Mouse (Mus musculus) ZHBTc4 (cell line): ENCODE measurements around the gene Cux1.

ENCODE experiments used
- DNase-seq: peaks from one replicate; pipeline ENCODE4 v3.0.0-alpha.2; 2011; ENCODE audit warnings: low read depth, low spot score

The Cux1 gene

DNA sequence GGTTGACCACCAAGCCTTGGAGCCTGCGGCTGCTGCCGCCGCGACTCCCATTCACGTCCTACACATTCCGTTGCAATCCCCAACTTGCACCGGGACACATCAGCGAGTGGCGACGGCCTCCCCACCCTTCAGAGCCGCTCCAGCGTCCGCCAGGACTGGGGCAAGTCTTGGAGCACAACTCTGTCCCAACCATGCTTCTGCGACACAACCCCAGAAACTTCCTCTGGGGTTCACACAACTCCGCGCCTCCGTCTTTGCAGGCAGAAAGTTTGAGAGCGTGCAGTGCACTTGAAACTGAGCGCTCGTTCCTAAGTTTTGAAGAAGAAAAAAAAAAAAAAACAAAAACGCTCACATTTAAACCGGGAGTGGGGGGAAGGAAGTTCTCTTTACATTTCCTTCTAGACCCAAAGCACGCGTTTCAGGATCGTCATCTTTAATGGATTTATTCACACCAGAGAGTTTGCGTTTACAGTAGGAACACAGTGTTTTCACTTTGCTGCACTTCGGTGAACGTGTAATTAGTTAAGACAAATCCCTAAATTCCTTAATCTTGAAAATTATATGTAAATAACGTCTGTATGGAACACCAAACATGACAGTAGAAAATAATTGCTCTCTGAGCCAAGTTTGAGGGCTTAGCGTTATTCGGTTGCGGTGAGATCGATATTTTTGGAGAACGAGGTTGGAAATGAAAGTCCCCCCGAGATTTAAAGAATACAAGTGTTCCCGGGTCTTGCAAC, 906 bp upstream of the Cux1 start:
- DNase-seq: peak; percentile 84

DNA sequence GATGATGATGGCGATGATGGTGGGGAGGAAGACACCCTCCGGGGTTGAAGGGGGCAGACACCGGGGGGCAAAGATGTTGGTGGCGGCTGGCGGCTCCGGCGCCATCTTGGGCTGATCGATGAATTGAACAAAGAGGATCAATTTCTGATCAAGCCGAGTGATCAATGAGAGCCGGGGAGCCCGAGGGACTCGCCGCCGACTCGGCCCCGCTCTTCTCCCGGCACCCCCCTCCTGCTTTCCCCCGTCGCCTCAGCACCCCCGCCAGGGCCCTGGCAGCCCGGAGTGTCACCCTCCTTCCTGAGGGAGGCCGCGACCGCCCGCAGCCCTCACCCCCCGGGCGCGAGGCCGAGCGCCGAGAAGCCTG, 496 bp downstream of the Cux1 start:
- no peak for DNase-seq

DNA sequence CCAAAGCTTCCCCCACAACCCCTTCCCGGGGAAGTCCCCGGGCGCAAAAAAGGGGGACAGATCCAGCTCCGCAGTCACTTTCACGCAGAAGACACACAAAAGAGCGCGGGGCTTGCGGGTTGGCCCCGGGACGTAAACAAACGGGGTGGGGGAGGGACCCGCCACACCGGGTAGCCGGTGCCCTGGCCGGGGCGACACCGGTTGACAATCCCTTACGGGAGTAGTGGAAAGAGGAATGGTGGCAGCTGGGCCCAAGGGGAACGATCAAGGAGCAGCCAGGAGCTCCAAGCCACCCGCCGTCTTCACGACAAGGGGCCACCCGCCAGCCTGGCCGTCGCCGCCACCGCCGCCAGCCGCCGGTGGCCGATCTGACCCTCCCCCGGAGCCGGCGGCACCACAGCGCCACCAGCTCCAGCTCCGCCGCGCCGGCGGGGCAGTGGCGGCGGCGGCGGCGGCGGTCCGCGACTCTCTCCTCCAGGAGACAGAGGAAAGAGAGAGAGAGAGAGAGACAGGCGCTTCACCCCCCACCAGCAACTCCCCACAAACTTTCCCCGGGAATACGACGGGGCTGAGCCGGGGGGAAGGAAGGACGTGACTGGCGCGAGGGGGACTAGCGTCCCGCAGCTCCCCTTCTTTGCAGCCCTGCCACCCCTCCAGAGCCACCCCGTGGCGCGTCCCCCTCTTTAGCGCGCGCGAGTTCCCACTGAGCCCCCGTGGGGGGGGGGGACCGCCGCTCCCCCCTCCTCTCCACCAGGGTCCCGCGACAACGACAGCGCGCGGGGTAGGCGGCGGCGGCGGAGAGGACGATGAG, 1.1 kb downstream of the Cux1 start:
- DNase-seq: peak; percentile 62

DNA sequence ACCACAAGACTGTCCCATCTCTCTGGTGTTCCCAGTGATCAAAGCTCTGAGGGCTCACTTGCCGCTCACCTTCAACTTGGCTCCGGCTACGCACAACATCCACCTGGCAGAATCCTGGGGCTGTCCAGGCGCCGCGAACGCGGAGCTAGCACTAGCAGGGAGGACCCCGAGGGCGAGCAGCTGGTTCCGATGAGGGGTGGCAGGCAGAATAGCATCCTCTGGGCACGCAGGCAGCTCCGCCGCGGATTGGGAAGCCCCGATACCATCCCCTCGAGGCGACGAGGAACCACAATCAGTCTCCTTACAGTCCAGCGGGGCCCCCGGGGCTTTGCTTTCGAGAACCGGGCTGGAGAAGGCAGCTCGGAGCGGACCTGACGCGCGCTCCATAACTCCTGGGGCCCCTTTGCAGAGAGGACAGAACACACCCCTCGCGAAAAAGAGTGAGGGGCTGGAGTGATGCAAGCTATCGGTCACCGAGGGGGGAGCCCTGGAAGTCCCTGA, 1.9 kb downstream of the Cux1 start:
- DNase-seq: peak; percentile 34

DNA sequence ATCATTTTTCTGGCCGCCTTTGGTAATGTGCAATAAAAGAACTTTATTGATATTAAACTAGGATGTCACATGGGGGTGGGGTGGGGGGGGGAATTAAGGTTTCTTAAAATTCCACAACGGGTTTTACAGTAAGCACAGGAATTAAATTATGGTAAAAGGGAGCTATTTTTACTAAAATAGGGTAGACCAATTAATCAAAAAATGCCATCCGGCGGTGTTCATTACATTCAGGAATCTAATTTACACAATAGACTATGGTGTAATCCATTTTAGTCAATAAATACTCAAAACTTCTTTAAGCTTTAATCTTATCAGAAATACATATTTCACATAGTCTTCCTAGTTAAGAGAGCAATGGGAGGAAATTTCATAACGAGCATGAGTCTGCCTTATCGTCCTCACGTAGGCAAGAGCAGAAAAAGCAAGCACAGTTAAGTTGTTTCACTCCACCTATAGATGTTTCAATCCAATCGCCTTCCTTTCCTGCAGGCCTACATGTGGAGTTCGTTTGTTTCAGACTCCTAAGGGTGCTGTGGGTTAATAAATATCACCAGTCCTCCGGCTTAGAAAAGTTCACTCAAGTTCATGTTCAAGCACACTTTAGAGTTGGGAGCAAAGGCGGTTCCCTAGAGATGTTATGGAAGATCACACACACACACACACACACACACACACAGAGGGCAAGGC, 2.5 kb downstream of the Cux1 start:
- no peak for DNase-seq

DNA sequence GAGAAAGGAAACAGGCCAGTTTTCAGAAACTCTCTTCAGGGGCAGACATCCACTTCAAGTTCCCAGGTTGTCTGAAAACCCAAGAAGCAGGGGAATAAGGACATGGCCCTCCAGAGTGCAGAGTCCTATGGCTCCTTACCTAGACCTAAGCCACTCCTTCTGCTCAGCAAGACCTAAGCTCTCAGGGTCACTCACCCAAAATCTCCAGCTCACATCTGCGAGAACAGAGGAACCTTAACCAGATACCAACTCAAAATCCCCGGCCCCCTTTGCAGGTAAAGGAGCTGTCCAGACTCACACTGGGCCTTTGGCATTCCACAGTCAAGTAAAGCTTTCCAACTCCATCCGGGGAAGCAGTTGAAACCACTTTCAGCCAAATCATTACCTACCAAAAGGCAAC, 3.3 kb downstream of the Cux1 start:
- DNase-seq: no peak

DNA sequence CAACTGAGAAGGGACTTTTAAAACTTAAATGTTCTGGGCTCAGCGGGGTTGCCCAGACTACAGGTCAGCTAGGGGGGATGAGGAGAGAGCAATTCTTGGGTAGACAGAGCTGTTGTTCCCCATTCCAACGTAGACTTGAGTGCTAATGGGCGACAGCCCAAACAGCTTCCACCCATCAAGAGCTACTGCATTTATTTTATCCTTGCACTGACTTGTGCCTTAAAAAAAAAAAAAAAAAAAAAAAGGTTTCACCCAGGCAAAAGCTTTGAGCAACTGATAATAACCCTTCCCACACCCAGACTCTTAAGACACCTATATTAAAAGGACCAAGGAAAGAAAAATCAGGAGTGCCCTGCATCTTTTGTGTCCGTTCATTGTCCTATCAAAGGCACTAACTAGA, 4.2 kb downstream of the Cux1 start:
- no peak for DNase-seq

DNA sequence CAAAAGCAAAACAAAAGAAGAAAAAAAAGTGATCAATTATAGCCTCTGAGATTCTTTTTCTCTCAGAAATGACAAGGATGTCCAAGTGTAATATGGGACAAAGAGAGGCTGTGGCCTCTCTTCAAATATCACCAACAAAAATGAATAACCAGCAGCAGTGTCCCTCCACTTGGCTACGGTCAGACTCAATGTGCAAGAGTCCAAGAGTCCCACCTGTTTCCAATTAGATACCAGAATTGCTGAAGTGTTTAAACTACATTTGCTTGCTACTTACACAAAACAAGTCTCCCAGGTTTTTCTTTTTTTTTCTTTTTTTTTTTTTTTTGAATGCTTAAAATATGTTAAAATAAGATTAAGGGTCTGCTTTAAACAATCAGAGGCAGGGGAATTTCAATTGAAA, 5.1 kb downstream of the Cux1 start:
- no peak for DNase-seq

DNA sequence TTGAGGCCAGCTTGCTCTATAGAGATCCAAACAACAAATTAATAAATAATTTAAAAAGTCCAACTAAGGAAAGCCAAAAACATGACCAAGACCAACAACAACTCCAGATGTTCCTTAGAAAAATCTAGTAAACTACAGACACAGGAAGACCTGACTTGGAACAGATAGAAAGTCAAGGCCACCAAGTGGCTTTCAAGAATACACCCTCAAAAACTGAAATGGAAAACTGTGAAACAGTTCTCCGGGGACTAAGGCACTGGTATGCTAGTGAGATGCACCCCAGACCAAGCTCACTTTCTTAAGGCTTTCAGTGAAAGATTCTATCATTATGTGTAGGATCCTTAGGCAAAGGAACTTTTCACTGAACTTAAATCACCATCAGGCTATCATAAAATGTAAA, 5.6 kb downstream of the Cux1 start:
- no peak for DNase-seq

DNA sequence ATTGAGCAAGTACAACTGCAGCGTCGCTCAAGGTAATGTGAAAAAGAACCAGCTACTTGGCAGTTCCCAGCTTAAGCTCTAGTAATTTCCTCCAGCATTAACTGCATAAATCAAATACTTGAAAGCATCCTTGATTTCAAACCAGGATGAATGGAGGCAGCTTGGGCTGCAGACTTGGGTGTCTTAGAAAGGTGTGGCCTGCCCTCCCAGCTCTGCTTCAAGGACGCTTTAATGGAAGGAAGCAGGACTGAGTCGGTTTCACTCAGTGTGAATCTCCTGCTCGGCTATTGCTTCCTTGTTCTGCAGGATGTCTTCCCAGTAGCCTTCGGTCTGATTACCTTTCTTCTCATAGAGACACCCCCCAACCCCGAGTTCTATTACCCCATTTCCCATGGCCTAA, 6.6 kb downstream of the Cux1 start:
- peak; percentile 60 for DNase-seq

DNA sequence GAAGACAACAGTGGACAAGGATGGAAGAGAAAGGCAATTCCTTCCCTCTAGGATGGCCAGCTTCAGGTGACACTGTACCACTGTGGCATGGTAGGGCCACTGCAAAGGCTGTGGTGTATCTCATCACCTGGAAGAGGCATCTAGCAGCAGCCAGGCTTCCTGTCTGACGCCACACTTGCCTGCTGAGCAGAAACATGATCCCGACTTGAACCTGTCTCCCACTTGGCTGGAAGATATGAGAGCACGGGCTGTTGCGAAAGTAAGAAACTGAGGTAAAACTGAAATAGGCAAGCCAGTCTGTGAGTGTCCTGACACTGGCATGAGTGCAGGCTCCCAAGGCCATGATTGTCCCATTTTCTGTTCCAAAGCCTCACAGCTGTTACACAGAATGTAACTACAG, 9.8 kb downstream of the Cux1 start:
- DNase-seq: no peak

DNA sequence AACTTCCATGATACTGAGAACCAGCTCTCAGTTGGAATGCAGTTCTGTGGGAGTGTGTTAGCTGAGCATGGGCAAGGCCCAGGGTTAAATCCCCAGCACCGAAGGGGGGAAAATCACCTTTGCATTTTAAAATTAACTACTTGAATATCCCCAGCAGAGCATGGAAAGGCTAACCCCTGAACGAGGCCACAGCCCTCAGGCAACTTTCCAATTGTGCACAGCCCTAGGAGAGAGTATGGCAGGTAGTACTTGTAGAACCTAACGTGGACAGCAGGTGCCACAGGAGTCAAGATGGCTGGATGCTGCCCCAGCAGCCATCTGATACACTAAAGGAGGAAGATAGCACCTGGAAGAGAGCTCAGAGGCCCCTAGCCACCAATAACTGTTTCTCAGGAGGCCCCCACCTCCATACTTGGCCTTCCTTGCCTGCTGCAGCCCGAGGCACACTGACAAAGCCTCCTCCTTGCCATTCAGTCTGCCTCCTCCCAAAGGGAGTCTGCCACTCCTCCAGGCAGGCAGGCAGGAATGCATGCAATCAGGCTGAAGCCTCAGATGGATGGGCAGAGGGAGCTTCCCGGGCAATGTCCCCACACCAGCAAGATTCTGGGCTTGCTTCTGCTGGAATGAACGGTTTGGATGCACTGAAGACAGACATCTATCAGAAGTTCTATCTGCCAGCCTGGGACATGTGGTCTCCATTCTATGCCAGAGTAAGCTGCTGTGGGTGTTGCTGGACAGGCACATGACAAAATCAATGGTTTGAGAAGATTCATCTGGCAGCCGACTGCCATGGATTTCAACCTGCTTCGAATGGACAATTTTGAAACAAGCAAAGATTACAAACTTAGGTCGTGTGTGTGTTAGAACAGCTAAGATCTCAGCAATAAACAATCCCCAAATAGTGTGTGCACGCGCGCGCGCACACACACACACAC, 10.7 kb downstream of the Cux1 start:
- no peak for DNase-seq

DNA sequence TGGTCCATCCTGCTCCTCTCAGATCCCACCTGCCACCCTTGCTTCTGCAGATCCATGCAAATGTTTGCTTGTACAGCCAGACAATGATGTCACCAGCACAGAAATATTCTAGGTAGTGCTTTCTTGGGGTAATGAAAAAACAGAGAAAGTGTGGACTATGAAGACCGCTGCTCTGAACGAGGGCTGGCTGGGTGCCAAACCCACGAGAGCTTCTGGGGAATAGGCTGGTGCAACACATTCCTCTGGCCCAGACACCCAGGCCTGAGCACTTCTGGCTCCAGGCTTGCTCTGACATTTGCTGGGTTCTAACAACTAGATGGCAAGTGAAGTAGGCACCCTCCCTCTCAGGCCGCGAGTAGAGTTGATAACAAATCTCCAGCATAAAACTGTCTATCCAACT, 11.6 kb downstream of the Cux1 start:
- no peak for DNase-seq

DNA sequence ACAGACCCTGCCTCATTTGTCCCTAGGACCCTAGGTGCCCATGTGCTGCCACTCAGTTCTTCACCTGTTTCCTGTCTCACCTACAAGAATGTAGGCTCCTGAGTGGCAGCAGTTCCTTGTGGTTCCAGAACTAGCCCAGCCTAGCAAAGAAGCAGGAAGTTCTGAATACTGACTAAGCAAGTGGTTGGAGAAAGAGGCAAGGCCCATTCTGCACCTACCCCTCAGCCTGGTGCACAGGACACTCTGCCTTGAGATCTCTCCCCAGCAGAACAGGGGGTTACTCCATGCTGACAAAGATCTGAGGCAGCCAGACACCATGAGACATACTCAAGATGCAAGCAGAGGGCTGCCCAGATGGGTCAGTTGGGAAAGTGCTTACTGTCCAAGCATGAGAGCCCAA, 14.5 kb downstream of the Cux1 start:
- no peak for DNase-seq

DNA sequence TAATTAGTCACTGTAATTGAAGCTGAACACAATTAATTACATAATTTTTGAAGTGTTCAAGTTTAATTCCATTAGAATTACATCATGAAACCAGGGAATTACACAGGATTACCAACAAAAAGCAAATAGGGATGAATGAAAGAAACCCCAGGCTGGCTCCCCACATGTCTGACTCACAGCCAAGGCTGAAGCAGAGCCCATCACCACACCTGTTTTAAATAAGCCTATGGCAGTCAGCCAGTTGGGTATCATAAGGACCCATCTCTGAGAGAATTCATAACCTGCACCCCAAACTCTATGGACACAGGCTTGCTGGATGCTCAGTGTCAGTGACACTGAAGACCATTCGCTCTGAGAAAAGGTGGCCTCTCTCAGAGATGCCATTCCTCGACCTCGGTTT, 15.2 kb downstream of the Cux1 start:
- DNase-seq: no peak

DNA sequence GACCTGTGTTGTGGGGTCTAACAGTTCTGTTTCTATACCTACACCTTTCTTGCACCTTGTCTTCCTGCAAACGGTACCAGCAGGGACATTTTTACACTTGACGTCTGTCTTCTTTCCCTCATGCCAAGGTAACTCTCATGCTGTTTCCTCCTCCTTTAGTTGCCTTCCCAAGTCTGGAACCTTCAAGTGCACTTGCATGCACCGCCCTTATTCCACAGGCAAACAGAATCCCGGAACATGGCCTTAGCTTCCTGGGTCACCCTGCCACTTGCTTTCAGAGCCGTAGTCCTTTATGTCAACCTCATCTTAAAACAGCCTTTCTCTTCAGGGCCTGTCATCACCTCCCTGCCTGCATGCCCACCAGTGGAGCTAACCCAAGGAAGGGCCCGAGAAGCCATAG, 15.7 kb downstream of the Cux1 start:
- no peak for DNase-seq

DNA sequence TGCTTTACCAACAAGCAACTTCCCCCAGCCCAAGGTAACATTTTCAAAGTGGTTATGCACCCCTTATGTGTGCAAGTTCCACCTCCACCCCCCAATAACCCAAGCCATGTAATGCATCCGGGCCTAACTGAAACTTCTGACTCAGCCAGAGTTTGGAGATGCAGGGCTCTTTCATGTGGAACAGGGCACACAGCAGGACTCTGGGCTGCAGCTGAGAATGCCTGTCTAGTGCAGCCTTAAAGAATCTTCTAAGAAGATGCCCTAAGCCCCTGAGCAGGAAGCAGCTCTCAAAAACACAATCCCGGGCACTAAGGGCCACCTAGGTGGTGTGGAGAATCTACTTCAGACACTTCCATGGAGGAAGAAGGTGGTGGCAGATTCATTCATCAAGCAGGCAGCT, 16.6 kb downstream of the Cux1 start:
- no peak for DNase-seq

DNA sequence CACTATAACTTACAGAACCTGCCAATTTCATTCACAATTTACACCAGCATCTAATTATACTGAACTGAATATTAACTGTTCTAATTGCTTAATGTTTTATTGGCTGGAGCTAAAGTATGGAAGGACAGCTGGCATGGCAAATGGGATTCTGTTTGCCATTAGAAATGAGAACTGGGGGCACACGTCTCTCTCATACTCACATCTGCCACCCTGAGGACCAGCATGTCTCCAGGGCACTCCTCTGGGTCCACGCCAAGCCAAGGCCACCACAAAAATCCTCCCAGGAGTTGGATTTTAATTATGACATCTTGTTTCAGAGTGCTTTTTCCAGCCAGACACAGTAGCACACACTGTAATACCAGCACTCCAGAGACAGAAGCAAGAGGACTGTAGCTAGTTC, 18.5 kb downstream of the Cux1 start:
- no peak for DNase-seq

DNA sequence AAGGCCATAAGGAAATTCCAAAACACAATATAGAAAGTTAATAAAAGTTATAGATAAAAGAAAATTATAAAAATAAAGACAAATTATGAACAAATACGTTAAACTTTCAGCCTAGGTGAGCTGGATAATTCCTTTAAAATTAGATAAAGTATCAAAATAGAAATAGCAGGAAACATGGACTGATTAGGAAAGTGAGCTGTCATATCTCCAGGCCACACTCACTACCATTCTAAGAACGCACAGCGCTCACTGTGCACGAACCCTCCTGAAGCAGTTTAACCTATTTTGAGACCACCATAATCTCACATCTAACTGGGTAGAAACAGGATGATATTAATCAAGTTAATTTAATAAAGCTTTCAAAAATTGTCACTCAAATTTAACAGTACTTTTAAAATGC, 22.2 kb downstream of the Cux1 start:
- DNase-seq: no peak

DNA sequence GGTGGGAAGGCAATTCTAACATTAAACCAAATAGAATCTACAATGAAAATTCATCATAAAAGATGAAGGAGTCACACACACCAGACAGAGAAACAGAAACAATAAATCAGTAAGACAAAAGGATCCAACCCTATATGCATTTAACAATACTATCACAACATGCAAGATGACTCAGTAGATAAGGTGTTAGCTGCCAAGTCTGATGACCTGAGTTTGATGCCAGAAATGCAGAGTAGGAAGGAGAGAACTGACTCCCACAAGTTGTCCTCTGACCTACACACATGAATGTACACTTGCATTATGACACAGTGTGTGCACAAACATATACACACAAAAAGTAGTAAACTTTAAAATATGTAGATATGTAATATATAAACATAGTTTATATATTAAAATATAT, 24.1 kb downstream of the Cux1 start:
- DNase-seq: no peak

DNA sequence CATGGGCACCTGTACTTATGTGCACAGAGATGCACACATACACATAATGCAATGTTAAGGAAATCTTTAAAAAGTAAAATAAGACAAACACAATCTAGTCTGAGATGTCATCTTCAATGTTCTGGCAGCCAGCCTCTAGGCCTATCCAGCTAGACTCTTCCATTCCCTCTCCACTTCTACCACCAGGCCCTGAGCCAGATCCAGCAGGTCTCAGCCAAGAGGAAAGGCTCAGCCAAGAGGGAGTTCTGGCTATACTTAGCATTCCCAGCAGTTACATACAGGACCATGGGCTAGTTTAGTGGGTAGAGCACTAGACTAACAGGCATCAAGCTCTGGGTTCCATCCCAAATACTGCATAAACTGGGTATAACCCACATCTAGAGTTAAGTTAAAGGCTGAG, 26.3 kb downstream of the Cux1 start:
- no peak for DNase-seq
